Comparison of ENCODE assay signal across 21 mouse cellular contexts in the genomic region with DNA sequence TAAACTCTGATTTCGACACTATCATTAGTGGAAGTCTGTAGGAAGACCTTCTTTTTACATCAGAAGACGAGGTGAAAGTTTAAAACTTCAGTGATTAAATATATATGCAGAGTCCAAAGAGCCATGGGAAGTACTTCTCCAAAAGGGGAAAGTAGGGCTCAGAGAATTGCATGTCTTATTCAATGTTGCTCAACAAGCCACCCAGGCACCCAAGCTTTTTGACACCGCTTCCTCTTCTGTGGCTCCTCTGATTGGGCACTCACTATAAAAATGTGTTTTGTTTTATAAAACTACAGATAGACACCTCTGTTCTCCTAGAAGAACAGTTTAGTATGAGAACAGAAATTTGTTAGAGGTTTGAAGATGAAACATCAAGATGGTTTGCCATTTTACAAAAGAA. TPM values are rescaled to one million over a fixed set of nuclear protein-coding genes. Genes with fewer than 3 reads are reported as not detected.
DNase-seq lines count a peak whose midpoint lies in the region; ATAC-seq and TF ChIP-seq lines count a peak whose summit lies in the region.
"Had no signal": no experiment of that assay in that cellular context is flagged by ENCODE, and none has a peak within 500 bp of the region (broad histone marks: within the 10 kb centered on the region; RNA-seq: fewer than 3 reads in every experiment).

No protein-coding gene starts in this region.

- no peak for DNase-seq in gastrocnemius, postnatal 4 days (ENCODE audit: low spot score in 2 of 2)
- DNase-seq in lung, postnatal 10 days, result no peak
- DNase-seq in lung, postnatal 14 days, result no peak
- DNase-seq: adrenal gland, adult 2 months; adrenal gland, adult 8-10 months; adrenal gland, postnatal 14 days; adrenal gland, postnatal 25 days; adrenal gland, postnatal 36 days; B cell, adult 2 months; cerebellum, adult 11 months; cerebellum, adult 11-12 months had no signal

- H3K36me3 ChIP-seq in intestine, postnatal 0 days (ENCODE audit: control insufficient read depth, insufficient read depth), result no peaks in the 10 kb centered on the region
- H3K36me3 ChIP-seq: G1E had no signal

- TF ChIP-seq CTCF in intestine, postnatal 0 days (IDR thresholded peaks at IDR 0.05; ENCODE audit: low read depth), result no peak

- H3K27me3 ChIP-seq in intestine, postnatal 0 days (replicated peaks; ENCODE audit: control insufficient read depth, insufficient read depth, low read length), result no peaks in the 10 kb centered on the region
- H3K27me3 ChIP-seq: CH12.LX had no signal

- H3K9ac ChIP-seq in intestine, postnatal 0 days (ENCODE audit: low read depth, low read length), result no peak overlapping the region

- H3K27ac ChIP-seq in intestine, postnatal 0 days (ENCODE audit: low read depth, low read length), result no peak overlapping the region

- no peaks in the 10 kb centered on the region for H3K9me3 ChIP-seq in intestine, postnatal 0 days (ENCODE audit: control insufficient read depth)
- H3K9me3 ChIP-seq: G1E had no signal

- no peaks in the 10 kb centered on the region for H3K4me1 ChIP-seq in intestine, postnatal 0 days (replicated peaks; ENCODE audit: control insufficient read depth, insufficient read depth, low read length)

- 0 out of 2 replicates have a peak, but pooled peaks have one; percentile 45 for ATAC-seq in common myeloid progenitor, adult 5-6 weeks (replicated peaks; ENCODE audit: low read depth, poor library complexity, severe bottlenecking)
- peak; percentile 91 for ATAC-seq in granulocyte monocyte progenitor cell, adult 5-6 weeks (replicated peaks; ENCODE audit: poor library complexity, severe bottlenecking)
- ATAC-seq in megakaryocyte, adult 5-6 weeks (ENCODE audit: poor library complexity, severe bottlenecking), result peak; percentile 81
- peak; percentile 78 for ATAC-seq in megakaryocyte progenitor cell, adult 5-6 weeks (replicated peaks; ENCODE audit: poor library complexity)
- ATAC-seq in intestine, postnatal 0 days, result no peak
- ATAC-seq: activated CD4-positive, CD25-positive, alpha-beta regulatory T cell, adult 4 months; CD4-positive, CD25-positive, alpha-beta regulatory T cell, adult 4 months; Patski had no signal

- 70% methylated on average over 3 of the region's 3 CpGs for WGBS in intestine, postnatal 0 days

- H3K4me2 ChIP-seq in intestine, postnatal 0 days (replicated peaks; ENCODE audit: low read depth), result no peak overlapping the region

- H3K4me3 ChIP-seq in intestine, postnatal 0 days (ENCODE audit: low read depth, low read length), result no peak overlapping the region

RNA-seq across cellular contexts. Expression of a gene that starts 20.0 kb away (rescaled TPM):
- 51.9 and 53.2 TPM in 2 replicates for total RNA-seq in common myeloid progenitor, adult 5-6 weeks (2017)
- 17.0 and 24.8 TPM in 2 replicates for total RNA-seq in granulocyte monocyte progenitor cell, adult 5-6 weeks (2014; fragmentation: Nextera tagmentation)
- 42.7 and 42.8 TPM in 2 replicates for total RNA-seq in granulocyte monocyte progenitor cell, adult 5-6 weeks (2017)
- total RNA-seq in megakaryocyte, adult 5-6 weeks (2015), result 20.8 and 23.1 TPM in 2 replicates
- 38.7 and 44.3 TPM in 2 replicates for total RNA-seq in megakaryocyte, adult 5-6 weeks (2017)
- total RNA-seq in megakaryocyte progenitor cell, adult 5-6 weeks (2015), result 19.7 and 23.6 TPM in 2 replicates
- total RNA-seq in megakaryocyte progenitor cell, adult 5-6 weeks (2017), result 34.6 and 43.8 TPM in 2 replicates
- polyA plus RNA-seq in intestine, postnatal 0 days (2015; fragmentation: Nextera tagmentation; extraction: Ambion mirVana), result 51.7 and 54.8 TPM in 2 replicates
- 10 to 100 TPM; 36.7 to 40.1 TPM for total RNA-seq in gastrocnemius, postnatal 4 days (2021)

RNA-seq across cellular contexts. Expression of a gene that starts 51.0 kb away (rescaled TPM):
- 103 and 106 TPM in 2 replicates for total RNA-seq in common myeloid progenitor, adult 5-6 weeks (2017)
- 41.2 and 45.9 TPM in 2 replicates for total RNA-seq in granulocyte monocyte progenitor cell, adult 5-6 weeks (2014; fragmentation: Nextera tagmentation)
- total RNA-seq in granulocyte monocyte progenitor cell, adult 5-6 weeks (2017), result 103 and 109 TPM in 2 replicates
- total RNA-seq in megakaryocyte, adult 5-6 weeks (2015), result 27.9 and 35.9 TPM in 2 replicates
- total RNA-seq in megakaryocyte, adult 5-6 weeks (2017), result 50.4 and 52.2 TPM in 2 replicates
- total RNA-seq in megakaryocyte progenitor cell, adult 5-6 weeks (2015), result 61.5 and 65.0 TPM in 2 replicates
- 88.1 and 101 TPM in 2 replicates for total RNA-seq in megakaryocyte progenitor cell, adult 5-6 weeks (2017)
- polyA plus RNA-seq in intestine, postnatal 0 days (2015; fragmentation: Nextera tagmentation; extraction: Ambion mirVana), result 25.0 and 27.7 TPM in 2 replicates
- total RNA-seq in gastrocnemius, postnatal 4 days (2021), result 10 to 100 TPM; 36.7 to 39.7 TPM
